Mouse (Mus musculus) ES-E14 (cell line): ENCODE results near the gene C2cd2l. TPM values are rescaled to one million over a fixed set of nuclear protein-coding genes. Genes with fewer than 3 reads are reported as not detected.
"Not testable (repeated sequence)": the region's sequence is repeated elsewhere in the genome, so short reads cannot be mapped to it uniquely, and the experiment has no call there.

Experiments used
- DNase-seq: peaks from one replicate; pipeline ENCODE4 v3.0.0-alpha.2; 2013; ENCODE audit warnings: low read depth, low spot score
- H3K27ac ChIP-seq: 2 replicates; pipeline ENCODE4 v1.5.1; 2012; ENCODE audit warnings: low read depth, mild to moderate bottlenecking, low read length, moderate library complexity, mixed read lengths; ENCODE audit not compliant: poor library complexity, insufficient read depth, severe bottlenecking
- H3K36me3 ChIP-seq: 2 replicates; pipeline ENCODE4 v1.6.1; 2012; ENCODE audit warnings: mild to moderate bottlenecking, low read length, moderate library complexity, mixed read lengths; ENCODE audit not compliant: control insufficient read depth, poor library complexity, insufficient read depth, severe bottlenecking
- H3K4me1 ChIP-seq, 2 experiments: fragments of 150-350 bp in 1 of 2; sonication (generic) in 1 of 2; 2 replicates each; pipeline ENCODE4 v1.6.1; 2012; ENCODE audit warnings: low read length in 2 of 2, mild to moderate bottlenecking in 1 of 2, mixed read lengths in 1 of 2; ENCODE audit not compliant: control insufficient read depth in 2 of 2, insufficient read depth in 2 of 2, poor library complexity in 1 of 2
- H3K4me3 ChIP-seq, 2 experiments: fragments of 150-350 bp in 1 of 2; sonication (generic) in 1 of 2; 2 replicates each; pipeline ENCODE4 v1.5.1; 2012; ENCODE audit warnings: low read length in 2 of 2, low read depth in 1 of 2, mild to moderate bottlenecking in 1 of 2, mixed read lengths in 1 of 2; ENCODE audit not compliant: insufficient read depth in 1 of 2, poor library complexity in 1 of 2, severe bottlenecking in 1 of 2
- H3K9ac ChIP-seq: 2 replicates; pipeline ENCODE4 v1.6.1; 2012; ENCODE audit warnings: low read depth, mild to moderate bottlenecking, low read length, mixed read lengths; ENCODE audit not compliant: poor library complexity, insufficient read depth, severe bottlenecking
- H3K9me3 ChIP-seq: fragments of 150-350 bp; sonication (generic); 2 replicates; pipeline ENCODE4 v1.6.1; 2012; ENCODE audit warnings: low read depth, mild to moderate bottlenecking, low read length; ENCODE audit not compliant: control insufficient read depth, insufficient read depth
- CHD2 ChIP-seq: IDR thresholded peaks from 2 replicates; pipeline ENCODE4 v1.6.1; 2014; ENCODE audit warnings: mild to moderate bottlenecking, low read depth, low read length, inconsistent platforms
- HCFC1 ChIP-seq: IDR thresholded peaks from 2 replicates; pipeline ENCODE4 v1.6.1; 2012; ENCODE audit warnings: low read length, inconsistent platforms, borderline replicate concordance; ENCODE audit not compliant: insufficient read depth
- MAFK ChIP-seq: IDR thresholded peaks from 2 replicates; pipeline ENCODE4 v1.6.1; 2014; ENCODE audit warnings: mild to moderate bottlenecking, low read depth, low read length, inconsistent platforms; ENCODE audit not compliant: insufficient read depth
- ZC3H11A ChIP-seq: IDR thresholded peaks from 2 replicates; pipeline ENCODE4 v1.6.1; 2012; ENCODE audit warnings: low read depth, mild to moderate bottlenecking, inconsistent platforms, low read length, borderline replicate concordance
- ZNF384 ChIP-seq: IDR thresholded peaks from 2 replicates; pipeline ENCODE4 v1.6.1; 2012; ENCODE audit warnings: low read depth, low read length, inconsistent platforms
- in situ Hi-C, 2 experiments: fragments of 600-800 bp; cut with MboI; formaldehyde crosslinking; loops; one replicate each; pipeline ENCODE4 v1.15.1; 2025; ENCODE audit warnings: low sequenced_read_pairs in 2 of 2, inconsistent platforms in 1 of 2; ENCODE audit not compliant: unreplicated experiment in 2 of 2
- total RNA-seq: library from RNA; depleted of rRNA; stranded (reverse); fragments of 300-350 nt; gene quantifications from 2 replicates; pipeline ENCODE4 v1.2.3, GENCODE M21; 2012; rRNA removed

Gene C2cd2l
- total RNA-seq, result 9.0 and 13.9 TPM in 2 replicates

DNA sequence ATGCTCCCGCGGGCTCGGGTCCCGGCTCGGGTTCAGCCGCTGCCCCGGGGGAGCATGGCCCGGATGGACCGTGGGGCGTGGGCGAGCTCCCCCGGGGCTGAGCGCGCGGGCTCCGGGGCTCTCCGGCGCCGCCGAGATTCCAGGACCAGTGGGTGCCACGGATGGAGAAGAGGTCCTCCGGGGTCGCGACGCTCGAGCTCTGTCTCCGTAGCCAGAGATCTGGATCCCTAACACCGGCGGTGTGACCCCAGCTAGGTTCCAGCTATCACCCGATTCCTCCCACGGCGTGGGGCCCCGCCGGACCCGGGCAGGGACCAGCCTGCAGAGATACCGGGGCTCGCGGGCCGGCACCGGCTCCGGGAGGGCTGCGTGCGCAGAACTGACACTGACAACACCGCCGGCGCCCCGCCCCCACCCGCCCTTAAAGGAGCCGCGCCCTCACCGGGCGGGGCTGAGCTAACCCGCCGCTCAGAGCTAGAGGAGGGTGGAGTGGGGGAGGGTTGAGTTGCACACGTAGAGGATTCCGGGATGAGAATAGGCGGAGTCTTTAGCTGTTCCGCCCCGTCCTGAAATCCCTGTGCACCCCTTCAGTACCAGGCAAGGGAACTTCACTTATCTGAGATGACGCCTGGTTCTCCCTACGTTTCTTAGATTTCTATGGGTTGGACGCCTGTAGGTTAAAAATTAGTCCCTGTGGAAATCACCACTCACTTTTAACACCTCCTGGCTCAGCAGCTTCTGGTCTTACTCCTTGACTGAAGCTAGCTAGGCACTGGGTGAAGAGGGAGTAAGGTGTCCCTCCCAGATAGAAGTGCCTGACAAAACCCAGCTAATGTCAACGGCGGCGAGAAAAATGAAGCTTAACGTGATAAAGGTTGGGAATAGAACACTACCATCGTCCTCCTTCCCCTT lies at the start of gene C2cd2l:
C2cd2l (minus strand) TSS at position 399 of the 912 bp plus-strand sequence.
- Histone ChIP-seq H3K36me3 (no peaks in the 10 kb centered on the region), H3K9ac (peak within 1 kb of the TSS; percentile 78), H3K27ac (no peak within 1 kb of the TSS), H3K9me3 (no peaks in the 10 kb centered on the region), H3K4me3 (peak within 1 kb of the TSS; percentile 88 to 91), H3K4me1 (peaks cover 0 to 3% of the 10 kb centered on the region in 2 experiments; a peak in 1 of 4 replicates)
- no peak for TF ChIP-seq MAFK
- TF ChIP-seq HCFC1, result peak; percentile 15; the same call in 1 of the 2 replicates
- DNase-seq, result peak; percentile 95
- in situ Hi-C loops, result no loop called here

DNA sequence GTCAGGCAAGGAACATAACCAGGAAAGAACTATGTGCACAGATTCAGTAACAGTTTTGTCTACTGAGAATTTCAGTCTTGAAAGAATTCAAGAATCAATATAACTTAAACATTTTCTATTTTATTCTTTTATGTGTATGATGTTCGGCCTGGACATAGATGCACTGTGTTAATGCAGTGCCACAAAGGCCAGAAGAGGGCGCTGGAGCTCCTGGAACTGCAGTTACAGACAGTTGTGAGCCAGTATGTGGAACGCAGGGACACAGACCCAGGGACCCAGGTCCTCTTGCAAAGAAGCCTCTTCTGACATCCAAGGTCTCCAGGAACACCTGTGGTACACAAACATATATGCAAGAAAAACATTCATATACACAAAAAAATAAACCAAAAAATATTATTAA lies 44.4 kb upstream of the C2cd2l start:
- H3K27ac ChIP-seq, result no peak overlapping the region
- DNase-seq, result peak; percentile 66
- in situ Hi-C loops, result no loop called here
- no peaks in the 10 kb centered on the region; a peak in 1 of 4 replicates for H3K4me1 ChIP-seq
- H3K9me3 ChIP-seq, result no peaks in the 10 kb centered on the region
- H3K36me3 ChIP-seq, result 0 out of 2 replicates have a peak, but pooled peaks cover 1% of the 10 kb centered on the region
- TF ChIP-seq ZC3H11A (peak; percentile 29; the same call in 1 of the 2 replicates), MAFK (no peak), ZNF384 (no peak)
- no peak overlapping the region for H3K4me3 ChIP-seq
- H3K9ac ChIP-seq, result no peak overlapping the region

DNA sequence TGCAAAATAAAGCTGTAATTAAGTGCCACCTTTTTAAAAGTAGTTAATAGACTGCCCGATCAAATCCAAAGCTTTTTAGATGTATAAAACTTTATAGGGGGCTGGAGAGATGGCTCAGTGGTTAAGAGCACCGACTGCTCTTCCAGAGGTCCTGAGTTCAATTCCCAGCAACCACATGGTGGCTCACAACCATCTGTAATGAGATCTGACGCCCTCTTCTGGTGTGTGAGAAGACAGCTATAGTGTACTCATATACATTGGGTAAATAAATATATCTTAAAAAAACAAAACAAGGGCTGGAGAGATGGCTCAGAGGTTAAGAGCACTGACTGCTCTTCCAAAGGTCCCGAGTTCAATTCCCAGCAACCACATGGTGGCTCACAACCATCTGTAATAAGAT lies 41.8 kb upstream of the C2cd2l start:
- Histone ChIP-seq H3K36me3 (peaks cover 12% of the 10 kb centered on the region), H3K4me3 (peak overlapping the region in 1 of 2 experiments; percentile 47; a peak in 2 of 4 replicates)
- in situ Hi-C loops, H3K9me3 ChIP-seq, H3K9ac ChIP-seq, H3K4me1 ChIP-seq, DNase-seq, H3K27ac ChIP-seq: not testable (repeated sequence)

DNA sequence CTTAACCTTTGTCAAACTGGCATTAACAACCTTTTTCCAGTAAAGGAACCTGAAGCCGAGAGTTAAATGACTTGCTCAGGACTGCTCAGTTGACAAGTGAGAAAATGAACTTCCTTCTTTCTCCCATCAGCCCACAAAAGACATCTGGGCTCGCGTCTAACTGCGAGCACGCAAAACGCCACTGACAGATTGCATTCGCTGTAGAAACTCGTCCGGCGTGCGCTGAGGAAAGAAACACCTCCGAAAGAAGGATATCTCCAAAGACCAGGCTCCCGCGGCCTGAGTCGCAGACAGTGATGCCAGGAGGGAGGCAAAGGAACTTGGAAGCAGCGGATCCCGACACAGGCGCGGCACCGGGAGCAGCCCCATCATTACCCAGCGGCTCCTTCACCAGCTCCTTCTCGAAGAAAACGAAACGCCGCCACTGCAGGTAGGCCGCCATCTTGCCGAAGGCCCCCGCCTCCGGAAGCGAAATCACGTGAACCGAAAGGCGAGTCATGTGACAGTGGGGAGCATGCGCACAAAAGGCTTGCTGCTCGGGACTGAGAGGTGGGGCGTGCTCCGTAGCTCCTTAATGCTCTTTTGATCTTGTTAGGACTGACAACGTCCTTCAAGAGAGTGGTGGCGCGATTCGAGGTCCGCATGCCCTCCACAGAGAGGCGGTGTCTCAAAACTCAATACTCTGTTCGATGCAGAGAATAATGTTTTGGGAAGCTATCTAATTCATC lies 41.3 kb upstream of the C2cd2l start, which contains the start of gene Vps11:
Vps11 (minus strand) TSS at position 481 of the 728 bp plus-strand sequence.
- TF ChIP-seq MAFK (no peak), ZNF384 (no peak), ZC3H11A (no peak), HCFC1 (peak; percentile 84), CHD2 (no peak)
- peak within 1 kb of the TSS; percentile 84 to 98 for H3K4me3 ChIP-seq
- peak; percentile 96 for DNase-seq
- H3K4me1 ChIP-seq, result no peaks in the 10 kb centered on the region; a peak in 1 of 4 replicates
- in situ Hi-C loops, result no loop called here
- peak within 1 kb of the TSS; percentile 95 for H3K9ac ChIP-seq
- H3K27ac ChIP-seq, result peak within 1 kb of the TSS; percentile 46; the same call in 1 of the 2 replicates
- no peaks in the 10 kb centered on the region for H3K9me3 ChIP-seq
- peaks cover 17% of the 10 kb centered on the region for H3K36me3 ChIP-seq
